Mouse (Mus musculus) adrenal gland, postnatal 14 days (tissue): ENCODE measurements at regions not wholly inside any gene's neighbourhood (a gene's known extent, or its start where the extent isn't known, plus 50 kb on each side); places are given as distances from the start of the nearest gene placed in this dataset.
"Not testable (repeated sequence)": the region's sequence is repeated elsewhere in the genome, so short reads cannot be mapped to it uniquely, and the experiment has no call there.

ENCODE experiments used
- DNase-seq: peaks from one replicate; pipeline ENCODE4 v3.0.0; 2021; ENCODE audit warnings: mixed read lengths

- no peak for DNase-seq
These were observed 104.9 kb upstream of the Gcfc2 start for GRCm38 (mm10) chr6:81818573-81818972.

- no peak for DNase-seq
These were observed 103.4 kb upstream of the Gcfc2 start for GRCm38 (mm10) chr6:81820078-81820477.

- no peak for DNase-seq
These were observed 83.9 kb upstream of the Gcfc2 start for GRCm38 (mm10) chr6:81839474-81840153.

GRCm38 (mm10) chr6:81868207-81868606 is 55.3 kb upstream of the Gcfc2 start:
- not testable (repeated sequence) for DNase-seq
